Mouse (Mus musculus) urinary bladder, adult 2 months (tissue): Measurements from ENCODE around the gene Crip3. TPM values are rescaled to one million over a fixed set of nuclear protein-coding genes. Genes with fewer than 3 reads are reported as not detected.

Experiments
- DNase-seq: peaks from one replicate; pipeline ENCODE4 v3.0.0; 2022; ENCODE audit warnings: low spot score
- polyA plus RNA-seq: library from polyadenylated mRNA; depleted of rRNA; stranded (reverse); fragments of >200 nt; gene quantifications from 2 replicates; pipeline ENCODE4 v1.2.3, GENCODE M21; 2012; rRNA removed

Gene Crip3
- polyA plus RNA-seq, result 0.76 and 1.6 TPM in 2 replicates

DNA sequence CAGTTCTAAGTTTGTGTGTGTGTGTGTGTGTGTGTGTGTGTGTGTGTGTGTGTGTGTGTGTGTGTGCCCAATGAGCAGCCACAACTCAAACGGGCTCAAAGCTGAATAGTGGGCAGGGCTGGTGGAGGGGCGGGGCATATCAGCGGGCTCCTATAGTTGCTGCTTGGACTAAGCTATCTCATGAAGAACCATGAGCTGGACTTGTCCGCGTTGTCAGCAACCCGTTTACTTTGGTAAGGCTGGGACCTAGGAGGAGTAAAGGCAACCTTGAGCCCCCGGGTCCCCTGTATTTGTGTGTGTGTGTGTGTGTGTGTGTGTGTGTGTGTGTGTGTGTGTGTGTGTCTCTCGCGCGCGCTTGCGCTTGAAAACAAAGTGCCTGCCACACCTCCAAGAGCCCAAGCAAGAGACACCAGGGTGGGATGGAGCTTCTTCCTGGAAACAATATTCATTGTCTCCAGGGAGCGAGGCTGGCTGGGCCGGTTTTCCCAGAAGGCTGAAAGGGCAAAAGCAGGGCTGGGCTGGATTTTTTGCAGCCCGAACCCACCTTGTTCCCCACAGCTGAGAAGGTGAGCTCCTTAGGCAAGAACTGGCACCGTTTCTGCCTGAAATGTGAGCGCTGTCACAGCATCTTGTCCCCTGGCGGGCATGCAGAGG lies at the start of gene Crip3:
Gene Crip3 (plus strand): TSS at position 166 of the 654 bp plus-strand sequence.
- DNase-seq, result no peak

DNA sequence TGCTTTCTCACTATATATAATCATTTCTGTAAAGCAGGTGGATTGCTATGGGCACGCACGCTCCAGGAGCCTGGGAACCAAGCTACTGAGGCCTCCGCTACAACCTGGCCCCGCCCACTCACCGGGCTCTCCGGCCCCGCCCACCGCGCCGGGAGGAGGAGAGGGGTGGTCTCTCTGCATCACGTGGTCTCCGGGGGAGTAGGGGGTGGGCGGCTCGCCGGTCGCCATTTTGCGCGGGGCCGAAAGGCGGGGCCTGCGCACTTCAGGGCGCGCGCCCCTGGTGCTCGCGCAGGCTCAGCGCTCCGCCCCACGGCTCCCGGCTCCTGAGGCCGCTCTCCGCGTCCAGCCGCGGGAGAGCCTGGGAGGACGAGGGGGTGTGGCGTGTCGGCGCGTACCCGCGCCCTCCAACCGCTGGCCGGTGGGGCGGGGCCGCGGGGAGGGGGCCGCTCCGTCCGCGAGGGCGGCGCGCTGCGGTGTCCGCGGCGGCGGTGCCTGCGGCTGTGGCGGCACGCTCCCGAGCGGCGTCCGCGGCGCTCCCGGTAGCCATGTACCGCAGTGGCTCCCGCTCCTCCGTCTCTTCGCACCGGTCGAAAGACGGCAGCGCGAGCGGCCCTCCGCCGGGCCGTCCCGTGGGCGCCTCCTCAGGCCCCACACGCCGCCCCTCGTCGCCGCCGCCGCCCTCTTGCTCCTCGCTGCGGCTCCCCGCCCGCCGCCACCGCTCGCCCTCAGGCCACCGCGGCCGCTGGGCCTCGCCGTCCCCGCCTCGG lies 45.2 kb upstream of the Crip3 start, which contains the start of gene Zfp318:
Gene Zfp318 (plus strand): TSS at position 438 of the 767 bp plus-strand sequence.
- DNase-seq, result peak; percentile 92

DNA sequence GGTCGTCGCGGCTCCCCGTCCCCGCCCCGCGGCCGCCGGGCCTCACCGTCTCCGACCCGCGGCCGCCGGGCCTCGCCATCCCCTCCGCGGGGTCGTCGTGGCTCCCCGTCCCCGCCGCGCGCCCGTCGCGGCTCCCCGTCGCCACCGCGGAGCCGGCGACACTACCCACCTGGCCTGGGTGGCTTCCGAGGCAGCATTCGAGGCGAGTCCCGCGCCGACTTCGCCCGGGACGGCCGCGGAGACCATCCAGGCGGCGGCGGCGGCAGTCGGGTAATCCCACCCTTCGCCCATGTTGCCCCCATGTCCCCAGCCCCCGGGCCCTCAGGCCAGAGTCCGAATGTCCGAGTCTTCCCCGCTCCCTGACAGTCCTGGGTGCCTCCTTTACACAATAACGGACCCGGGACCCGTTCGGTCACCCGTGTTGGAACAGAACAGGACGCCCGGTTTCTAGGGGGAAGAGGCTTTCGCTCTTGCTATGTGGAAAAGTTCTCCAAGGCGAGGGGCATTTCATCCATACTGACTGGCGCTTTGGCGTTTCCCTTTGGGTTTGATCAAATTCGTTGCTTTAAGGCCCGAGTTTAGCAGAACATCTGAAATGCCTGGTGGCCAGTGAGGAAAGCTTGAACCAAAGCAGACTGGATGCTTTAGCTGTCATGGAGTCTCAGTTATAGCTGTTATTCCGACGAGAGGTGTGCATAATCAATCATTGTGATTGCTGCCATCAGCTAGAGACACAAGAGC lies 44.5 kb upstream of the Crip3 start:
- DNase-seq, result peak; percentile 41

DNA sequence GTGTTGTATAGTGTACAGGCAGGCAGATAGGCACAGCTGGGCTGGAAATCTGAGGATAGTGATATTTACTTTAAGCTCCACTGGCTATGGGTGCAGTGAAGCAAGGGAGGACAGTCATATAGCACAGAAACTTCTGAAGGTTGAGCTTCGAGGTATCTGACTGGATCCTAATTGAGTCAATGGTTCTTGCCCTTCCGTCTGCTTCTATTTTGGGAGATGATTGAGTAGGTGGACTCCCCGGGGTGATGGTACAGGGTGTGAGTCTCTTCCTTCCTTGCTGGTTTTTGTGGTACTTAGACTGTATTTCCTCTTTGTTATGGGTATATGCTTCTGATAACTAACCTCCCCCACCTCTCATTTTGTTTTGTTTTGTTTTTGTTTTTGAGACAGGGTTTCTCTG lies 40.5 kb upstream of the Crip3 start:
- no peak for DNase-seq

DNA sequence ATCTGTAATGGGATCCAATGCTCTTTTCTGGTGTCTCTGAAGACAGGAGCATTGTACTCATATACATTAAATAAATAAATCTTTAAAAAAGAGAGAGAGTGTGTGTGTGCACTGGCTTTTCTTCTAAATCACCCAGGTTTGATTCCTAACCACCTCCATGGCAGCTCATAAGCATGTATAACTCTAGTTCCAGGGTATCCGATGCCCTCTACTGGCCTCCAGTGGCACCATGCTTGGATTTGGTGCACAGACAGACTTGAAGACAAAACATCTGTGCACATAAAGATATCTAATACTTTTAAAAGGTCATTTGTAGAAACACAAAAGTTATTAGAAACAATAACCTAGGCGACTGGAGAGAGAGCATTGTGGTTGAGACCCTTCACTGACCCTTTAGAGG lies 35.7 kb upstream of the Crip3 start:
- DNase-seq, result no peak

DNA sequence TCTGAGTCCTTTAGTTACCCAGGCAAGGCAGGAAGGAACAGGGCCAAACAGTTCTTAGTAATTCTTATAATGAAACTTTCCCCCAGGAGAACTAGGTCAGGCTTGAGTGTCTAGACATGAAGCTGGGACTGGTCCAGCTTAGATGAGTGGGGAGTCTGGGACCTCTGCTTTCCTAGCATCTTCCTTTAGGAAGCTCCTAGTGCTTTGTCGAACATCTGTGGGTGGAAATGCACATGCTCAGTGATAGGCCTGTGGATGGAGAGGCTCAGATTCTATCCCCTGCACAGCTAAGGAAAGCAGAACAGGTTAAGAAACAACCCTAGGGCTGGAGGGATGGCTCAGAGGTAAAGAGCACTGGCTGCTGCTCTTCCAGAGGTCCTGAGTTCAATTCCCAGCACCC lies 34.1 kb upstream of the Crip3 start:
- no peak for DNase-seq

DNA sequence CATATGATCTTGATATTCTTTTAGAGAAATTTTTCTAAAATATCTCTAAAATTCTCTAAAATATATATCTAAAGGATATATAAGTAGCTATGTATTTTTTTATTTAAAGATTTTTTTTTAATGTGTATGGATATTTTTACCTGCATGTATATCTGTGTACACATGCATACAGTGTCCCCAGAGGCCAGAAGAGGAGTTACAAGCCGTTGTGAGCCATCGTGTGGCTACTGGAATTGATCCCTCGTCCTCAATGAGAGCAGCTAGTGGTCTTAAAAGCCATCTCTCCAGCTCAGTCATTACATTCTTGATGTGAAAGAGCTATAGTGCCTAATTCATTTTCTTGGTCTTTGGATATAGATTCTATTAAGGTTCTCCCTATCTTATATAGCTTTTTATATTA lies 20.2 kb upstream of the Crip3 start:
- DNase-seq, result no peak

DNA sequence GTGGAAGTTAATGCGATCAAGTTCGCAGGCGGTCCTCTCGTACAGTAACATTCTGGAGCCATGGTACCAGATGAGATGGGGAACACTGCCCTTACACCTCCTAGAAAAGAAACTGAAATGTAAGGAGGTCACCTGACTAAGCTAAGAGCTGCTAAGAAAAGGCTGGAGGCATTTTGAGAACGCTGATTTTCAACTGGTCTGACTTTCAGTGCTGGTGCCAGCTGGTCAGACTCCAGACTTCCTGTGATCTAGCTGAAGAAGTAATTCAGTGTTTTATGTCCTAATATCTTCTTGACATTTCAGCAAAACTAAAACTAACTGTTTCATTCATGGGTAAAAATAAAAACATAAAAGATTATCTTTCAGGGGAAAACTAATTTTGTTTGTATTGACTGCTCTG lies 10.1 kb upstream of the Crip3 start:
- no peak for DNase-seq

DNA sequence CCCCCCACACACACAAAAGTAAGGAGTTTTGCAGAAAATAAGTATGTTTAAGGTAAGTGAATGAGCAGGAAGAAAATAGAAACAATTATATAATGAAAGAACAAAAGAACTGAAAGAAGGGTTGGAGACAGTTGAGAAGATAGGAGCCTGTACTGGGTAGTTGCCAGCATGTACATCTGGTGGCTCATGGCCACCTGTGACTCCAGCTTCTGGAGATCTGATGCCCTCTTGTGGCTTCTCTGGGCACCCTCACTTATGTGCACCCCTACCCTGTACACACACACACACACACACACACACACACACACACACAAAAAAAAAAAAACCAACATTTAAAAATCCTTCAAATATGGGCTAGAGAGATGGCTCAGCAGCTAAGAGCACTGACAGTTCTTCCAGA lies 9.0 kb upstream of the Crip3 start:
- no peak for DNase-seq

DNA sequence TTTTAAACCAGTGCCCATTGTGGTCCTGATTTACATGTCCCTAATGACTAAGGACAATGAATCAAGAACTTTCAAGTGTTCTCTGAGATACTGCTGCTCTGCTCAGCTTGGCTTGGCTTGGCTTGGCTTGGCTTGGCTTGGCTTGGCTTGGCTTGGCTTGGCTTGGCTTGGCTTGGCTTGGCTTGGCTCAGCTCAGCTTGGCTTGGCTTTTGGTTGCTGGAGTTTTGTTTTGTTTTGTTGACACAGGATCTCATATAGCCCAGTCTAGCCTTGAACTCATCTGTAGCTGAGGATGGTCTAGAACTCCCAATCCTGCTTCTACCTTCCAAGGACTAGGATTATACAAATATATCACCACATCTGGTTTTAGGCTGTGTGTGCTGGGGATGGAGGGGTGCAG lies 2.2 kb upstream of the Crip3 start:
- no peak for DNase-seq

DNA sequence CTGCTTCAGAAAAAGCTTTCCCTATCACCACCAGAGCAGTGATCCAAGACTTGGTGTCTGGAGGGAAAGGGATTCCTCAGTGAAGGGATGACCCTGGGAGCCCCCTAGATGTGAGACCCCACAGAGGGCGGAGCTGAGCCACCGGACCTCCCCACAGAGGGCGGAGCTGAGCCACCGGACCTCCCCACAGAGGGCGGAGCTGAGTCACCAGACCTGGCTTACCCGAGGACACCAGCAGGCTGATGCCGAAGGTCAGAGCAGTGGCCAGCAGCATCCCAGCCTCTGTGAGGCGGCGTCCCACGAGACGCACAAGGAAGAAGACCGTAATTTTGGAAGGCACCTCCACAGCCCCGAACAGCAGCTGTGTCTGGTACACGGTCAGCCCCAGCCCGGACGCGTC lies 4.9 kb downstream of the Crip3 start:
- DNase-seq, result peak; percentile 23

DNA sequence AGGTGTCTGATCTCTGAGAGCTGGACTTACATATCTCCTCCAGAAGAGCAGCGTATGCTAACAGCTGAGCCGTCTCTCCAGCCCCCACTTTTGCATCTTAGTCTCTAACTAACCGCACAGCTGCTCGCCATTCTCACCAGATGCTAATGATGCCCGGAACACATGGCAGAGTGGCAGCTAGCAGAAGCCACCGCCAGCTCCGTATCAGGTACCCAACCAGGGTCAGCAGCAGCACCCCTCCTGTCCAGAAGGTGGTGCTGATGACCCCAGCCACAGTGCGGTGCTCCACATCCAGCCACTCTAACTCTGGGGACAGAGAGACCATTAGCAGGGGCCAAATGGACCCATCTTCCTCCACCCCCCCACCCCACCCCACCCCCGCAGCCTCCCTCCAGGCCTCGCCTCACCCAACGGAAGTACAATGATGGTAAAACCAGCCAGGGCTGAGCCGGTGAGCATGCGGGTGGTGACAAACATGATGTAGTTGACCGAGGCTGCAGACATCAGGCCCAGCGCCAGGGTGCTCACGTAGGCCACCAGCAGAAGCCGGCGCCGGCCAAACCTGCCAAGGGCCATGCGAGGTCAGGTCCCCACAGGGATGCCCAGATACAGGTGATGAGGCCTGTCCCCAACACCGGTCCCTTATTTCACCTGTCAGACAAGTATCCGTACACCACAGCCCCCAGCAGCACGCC lies 8.1 kb downstream of the Crip3 start:
- peak; percentile 20 for DNase-seq

DNA sequence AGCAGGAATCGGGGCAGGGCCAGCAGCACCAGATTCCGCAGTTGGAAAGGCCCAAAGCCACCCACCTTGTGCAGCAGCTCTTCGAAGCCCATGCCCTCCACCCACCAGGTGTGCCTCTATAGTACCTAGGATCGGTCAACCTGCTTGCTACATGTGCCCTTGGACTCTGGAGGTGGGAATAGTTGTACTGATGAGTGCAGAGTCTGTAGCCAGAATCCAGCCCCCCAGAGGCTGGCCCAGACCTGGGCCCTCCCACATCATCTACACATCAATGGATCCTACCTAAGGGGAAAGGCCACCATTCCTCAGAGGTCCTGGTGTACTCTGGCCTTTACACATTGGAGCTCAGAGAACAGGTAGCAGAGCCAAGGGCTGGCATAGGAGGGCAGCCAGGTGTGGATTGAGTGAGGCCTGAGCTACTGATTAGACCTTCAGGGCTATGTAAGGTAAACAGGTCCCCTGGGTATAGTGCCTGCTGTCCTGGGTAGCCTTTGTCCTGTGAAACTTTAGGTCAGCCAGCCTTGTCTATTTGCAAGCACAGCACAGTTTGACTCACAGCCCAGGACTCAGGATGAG lies 9.7 kb downstream of the Crip3 start, which contains the start of gene Slc22a7:
Gene Slc22a7 (minus strand): TSS at position 160 of the 576 bp plus-strand sequence.
- DNase-seq, result no peak

DNA sequence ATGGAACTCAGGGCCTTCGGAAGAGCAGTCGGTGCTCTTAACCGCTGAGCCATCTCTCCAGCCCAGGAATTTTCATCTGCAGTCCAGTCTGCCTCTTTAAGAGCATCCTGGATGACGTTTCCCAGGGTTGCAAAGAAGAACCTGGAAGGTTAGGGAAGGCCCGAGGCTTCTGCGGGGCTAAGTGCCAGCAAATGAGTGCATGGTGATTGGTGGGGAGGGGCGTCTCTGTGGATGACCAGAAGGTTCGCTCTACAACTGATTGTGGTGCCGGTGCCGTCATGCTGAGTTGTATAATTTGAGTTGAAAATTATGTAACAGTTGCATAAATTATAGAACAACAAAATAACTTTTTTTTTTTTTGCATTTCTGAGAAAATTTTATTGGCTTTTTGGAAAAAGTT lies 10.4 kb downstream of the Crip3 start:
- DNase-seq, result no peak

DNA sequence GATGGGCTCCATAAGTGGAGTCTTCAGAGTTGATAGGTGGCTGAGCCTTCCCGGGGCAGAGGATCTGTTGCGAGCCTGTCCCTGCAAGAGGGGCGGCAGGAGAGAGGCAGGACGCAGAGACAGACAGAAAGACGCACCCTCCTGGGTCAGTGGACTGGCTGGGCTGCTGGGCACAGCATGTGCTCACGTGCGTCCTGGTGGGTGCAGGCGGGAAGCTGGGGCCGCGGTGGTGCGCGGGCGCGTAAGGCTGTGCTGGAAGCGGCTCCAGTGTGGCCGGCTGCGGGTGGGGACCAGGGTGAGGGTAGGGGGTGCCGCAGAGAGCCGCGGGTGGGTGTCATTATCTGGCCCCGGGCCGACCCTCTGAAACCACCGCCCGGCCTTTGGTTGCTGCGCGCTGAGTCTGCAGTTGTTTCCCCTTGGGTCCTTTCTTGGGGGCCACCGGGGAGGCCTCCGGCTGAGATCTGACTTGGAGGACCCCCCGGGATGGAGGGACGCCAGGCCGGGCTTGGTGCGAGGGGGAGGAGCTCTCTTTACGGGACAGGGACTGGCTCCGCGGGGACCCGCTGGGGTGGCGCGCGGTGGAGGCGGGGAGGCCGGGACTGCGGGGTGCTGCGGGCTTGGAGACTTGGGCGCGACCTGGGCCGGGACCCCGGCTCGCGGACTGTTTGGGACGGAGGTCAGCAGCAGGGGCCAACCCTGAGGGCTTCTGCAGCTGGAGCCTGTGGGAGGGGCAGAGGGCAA lies 16.3 kb downstream of the Crip3 start:
- DNase-seq, result no peak

DNA sequence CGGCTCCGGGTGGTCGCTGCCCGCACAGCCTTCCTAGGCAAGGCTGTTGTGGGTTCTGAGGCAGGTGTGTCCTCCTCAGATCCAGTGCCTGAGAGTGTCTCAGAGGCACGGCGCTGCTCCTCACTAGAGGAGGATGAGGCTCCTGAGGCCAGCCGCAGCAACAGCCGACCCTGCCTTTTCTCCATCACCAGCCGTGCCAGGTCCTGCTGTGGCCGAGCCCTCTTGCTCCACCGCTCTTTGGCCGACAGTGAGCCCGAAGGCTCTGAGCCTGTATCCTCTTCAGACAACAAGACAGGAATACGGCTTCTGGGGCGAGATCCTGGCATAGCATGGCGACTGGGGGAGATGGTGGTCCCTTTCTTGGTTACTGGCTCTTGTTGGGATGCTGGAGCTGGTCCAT lies 17.5 kb downstream of the Crip3 start:
- no peak for DNase-seq

DNA sequence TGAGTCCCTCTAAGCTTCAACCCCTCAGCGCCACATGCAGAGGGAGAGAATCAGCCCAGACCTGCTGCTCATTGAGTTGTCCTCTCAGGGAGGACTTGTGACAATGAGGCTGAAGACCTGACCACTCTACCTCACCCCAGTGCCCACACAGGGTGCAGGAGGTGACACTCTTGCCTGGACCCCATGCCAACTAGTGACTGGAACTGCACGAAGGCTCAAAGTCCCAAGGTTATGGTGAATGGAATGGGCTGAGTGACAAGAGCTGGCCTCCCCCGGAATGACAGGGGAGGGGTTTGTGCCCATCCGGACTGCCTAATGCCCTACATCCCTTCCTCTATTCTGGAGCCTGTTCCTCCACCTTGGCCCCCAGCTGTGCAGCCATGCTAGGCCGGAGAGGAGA lies 24.0 kb downstream of the Crip3 start:
- DNase-seq, result no peak

DNA sequence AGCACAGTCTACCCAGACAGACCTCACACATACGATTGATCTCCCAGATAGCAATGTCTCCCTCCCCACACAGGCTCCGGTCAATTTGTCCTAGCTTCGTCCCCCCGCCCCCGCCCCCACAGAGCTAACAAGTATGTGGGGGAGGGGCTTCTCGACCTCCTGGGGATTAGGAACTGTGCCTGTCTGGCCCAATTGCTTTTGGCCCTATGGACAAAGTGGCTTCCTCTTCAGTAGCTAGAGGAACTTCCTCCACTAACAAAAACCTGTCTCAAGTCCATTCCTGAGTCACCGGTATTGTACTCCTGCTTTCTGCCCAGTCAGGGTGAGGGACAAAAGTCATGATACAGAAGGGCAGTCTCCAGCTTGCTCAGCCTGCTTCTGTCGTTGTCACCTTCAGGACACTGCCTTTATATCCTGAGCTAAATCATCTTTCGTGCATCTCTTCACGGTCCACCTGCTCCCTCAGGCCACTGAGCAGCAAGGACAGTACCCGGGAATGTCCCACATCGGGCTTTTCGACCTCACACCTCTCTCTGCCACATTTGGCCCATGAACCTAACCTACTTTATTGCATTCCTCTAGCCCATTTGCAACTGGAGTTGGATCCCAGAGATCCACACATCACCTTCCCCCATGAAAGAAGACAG lies 24.7 kb downstream of the Crip3 start:
- DNase-seq, result no peak

DNA sequence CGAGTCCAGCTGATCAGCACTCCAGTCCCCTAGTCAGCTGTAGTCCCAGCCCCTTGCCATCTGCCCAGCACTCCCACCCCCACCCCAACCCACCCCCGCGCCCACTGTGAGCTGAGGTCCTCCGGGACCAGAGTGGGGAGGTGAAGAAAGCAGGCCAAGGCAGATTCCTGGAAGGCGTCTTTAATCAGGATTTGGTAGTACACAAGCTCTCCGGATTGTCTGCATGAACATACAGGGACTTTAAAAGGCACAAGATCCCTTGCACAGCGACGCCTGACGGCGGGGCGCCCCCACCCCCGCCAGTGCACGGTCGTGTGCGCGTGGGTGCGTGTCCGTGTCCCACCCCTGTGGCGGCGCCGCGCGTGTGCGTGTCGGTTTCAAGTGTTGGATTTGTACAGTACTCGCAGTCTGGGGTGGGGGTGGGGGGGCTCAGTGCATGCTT lies 25.3 kb downstream of the Crip3 start:
- DNase-seq, result no peak

DNA sequence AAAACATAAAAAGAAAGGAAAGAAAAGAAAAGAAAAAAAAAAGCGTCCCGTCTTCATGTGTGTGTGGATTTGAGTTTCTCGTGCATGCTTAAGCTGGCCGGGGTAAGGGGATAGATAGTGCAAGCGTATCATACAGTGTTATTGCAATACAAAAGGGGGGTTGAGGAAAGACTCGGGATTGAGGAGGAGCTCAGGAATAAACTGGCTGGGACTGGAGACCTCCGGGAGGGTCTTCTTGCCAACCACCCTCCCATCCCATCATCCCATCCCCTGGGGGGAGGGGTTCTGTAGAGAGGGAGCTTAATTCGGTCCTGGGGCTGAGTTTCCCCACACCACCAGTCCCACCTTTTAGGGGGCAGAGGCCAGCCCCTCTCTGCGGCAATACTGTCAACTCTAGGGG lies 25.8 kb downstream of the Crip3 start:
- DNase-seq, result no peak
